Mouse (Mus musculus) brain, adult 2 months (tissue): Measurements from ENCODE around the gene Glra1.
"Not testable (repeated sequence)": the region's sequence is repeated elsewhere in the genome, so short reads cannot be mapped to it uniquely, and the experiment has no call there.

Source experiments
- DNase-seq: peaks from one replicate; pipeline ENCODE4 v3.0.0; 2011; ENCODE audit warnings: low read depth, low spot score

The Glra1 gene

GRCm38 (mm10) chr11:55607808-55608523, at the start of gene Glra1:
Glra1 (minus strand) TSS chr11:55608198.
- DNase-seq, result peak; percentile 39

DNA sequence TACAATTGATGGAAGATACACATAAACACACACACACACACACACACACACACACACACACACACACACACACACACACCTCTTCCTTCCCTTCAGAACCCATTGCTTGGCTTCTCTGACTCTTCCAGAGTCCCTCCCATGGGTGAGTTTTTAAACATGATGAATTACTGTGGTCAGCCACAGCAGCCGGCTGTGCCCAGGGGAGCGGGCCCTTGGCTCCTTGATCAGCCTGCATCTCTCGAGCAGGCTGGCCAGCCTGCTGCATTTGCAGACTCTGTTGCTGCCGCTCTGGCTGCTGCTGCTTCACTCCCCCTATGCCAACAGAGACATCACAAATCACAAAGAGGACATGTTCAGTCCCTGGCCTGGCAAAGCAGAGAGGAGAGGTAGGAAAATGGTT, 29.0 kb upstream of the Glra1 start:
- no peak for DNase-seq

DNA sequence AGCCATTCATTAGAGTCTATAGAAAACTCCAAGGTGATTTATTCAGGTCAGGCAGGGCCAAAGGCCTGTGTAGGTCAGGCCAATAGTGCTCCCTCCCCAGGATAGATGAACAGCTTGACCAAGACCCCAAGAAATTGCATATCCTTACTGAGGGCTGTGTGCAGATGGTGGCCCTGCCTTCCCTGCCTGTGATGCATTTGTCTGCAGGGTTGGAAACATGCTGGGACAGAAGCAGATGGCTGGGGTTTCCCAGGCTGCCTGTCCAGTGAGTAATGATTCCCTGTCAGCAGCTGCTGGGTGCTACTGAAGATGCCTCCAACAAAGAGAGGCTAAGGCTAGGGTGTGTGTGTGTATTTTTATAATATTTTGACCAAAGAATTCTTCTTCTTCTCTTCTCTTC, 25.9 kb upstream of the Glra1 start:
- peak; percentile 27 for DNase-seq

DNA sequence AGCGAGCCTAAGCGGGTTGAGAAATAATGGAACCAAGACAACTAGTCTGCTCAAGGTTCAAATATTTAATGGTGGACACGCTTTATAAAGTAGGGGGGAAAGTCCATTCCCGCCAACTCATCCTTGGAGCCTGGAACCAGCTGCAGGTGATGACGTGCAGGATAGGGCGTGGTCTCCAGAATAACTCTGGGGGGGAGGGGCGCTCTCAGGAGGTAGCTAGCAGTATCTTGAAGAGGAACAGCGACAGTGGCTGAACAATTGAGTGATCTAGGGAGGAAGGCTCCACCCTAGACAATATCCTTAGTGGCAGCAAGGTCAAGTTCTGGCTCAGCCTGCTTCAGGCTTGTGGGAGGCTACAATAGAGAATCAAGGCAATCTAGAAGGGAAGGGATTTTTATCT, 6.6 kb upstream of the Glra1 start:
- not testable (repeated sequence) for DNase-seq

DNA sequence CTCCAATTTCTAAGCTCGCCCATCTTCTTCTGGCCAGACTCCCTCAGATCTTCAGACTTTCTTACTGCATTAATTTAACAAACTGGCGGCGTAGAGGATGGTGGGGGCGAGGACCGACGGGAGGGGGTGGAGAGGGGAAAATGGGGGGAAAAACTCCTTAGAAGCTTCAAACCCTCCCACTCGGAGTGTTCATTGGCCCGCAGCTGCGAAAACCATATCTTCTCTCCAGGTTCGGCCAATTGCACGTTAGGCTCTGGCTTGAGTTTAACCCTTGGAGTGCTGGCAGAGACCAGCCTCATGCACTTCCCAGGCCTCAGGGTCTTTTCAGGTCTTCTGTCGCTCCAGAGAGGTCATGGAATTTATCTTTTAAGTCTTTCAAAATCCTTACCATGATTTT, 524 bp upstream of the Glra1 start:
- peak; percentile 73 for DNase-seq

- peak; percentile 70 for DNase-seq
These were observed 761 bp downstream of the Glra1 start for GRCm38 (mm10) chr11:55607066-55607807.

GRCm38 (mm10) chr11:55601447-55602065, 6.4 kb downstream of the Glra1 start:
- no peak for DNase-seq

DNA sequence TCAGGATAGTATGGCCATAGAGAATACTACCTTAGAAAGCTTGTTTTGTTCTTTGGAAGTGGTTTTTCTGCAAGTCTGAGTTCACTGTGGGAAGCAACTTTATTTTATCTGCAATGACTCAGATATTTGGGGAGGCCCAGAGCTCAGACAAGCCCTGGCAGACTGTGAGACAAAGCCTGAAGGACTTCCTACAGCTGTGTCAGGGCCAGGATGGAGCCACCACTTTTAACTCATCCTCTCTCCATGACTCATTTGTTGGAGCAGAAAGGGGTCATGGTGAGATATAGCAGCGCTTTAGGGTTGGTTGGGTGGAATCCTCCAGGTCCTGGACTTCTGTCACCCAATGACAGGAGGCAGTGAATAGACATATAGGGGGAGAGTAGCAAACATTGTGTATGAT, 12.3 kb downstream of the Glra1 start:
- peak; percentile 16 for DNase-seq

DNA sequence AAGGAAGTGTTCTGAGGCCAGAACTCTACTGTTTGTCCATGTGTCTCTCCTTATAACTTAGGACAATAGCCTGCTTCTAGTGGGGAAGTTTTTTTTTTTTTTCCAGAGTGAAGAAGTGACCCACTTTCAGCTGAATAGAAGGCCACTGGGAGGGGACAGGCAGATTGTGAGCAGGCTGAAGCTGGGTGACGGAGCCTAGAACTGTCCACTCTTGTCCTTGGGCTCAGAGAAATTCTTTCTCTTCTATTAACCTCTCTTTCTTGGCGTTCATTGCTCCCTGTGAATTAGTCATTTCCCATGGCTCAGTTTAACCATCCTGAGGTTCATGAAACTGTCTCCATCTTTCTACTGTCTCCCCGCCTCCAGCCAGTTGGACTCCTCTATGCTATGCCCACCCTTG, 13.6 kb downstream of the Glra1 start:
- DNase-seq, result no peak

GRCm38 (mm10) chr11:55591194-55591593, 16.8 kb downstream of the Glra1 start:
- no peak for DNase-seq

GRCm38 (mm10) chr11:55589376-55590167, 18.4 kb downstream of the Glra1 start:
- peak; percentile 40 for DNase-seq

GRCm38 (mm10) chr11:55574397-55574796, 33.6 kb downstream of the Glra1 start:
- peak; percentile 58 for DNase-seq

DNA sequence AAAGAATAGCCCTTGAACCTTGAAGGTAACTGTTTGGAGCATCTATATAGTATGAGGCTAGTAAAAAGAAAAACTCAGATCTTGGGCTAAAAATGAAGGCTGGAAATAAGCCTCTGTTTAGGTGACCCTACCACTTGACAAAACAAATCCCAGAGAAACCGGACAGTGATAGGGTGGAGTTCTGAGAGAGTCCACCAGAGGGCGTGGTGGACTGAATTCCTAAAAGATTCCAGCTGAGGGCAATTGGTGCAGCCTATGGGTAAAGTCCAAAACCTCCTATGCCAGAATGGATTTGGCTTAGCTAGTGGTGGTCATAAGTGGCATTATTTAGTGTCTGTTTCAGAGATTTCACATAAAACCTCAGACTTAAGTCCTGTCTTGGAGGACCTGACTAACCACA, 36.9 kb downstream of the Glra1 start:
- DNase-seq, result peak; percentile 45

- peak; percentile 26 for DNase-seq
These were observed 41.5 kb downstream of the Glra1 start for GRCm38 (mm10) chr11:55566309-55567099.

GRCm38 (mm10) chr11:55545690-55546089, 62.3 kb downstream of the Glra1 start:
- no peak for DNase-seq

GRCm38 (mm10) chr11:55542671-55543070, 65.3 kb downstream of the Glra1 start:
- no peak for DNase-seq

GRCm38 (mm10) chr11:55542128-55542527, 65.9 kb downstream of the Glra1 start:
- DNase-seq, result no peak

DNA sequence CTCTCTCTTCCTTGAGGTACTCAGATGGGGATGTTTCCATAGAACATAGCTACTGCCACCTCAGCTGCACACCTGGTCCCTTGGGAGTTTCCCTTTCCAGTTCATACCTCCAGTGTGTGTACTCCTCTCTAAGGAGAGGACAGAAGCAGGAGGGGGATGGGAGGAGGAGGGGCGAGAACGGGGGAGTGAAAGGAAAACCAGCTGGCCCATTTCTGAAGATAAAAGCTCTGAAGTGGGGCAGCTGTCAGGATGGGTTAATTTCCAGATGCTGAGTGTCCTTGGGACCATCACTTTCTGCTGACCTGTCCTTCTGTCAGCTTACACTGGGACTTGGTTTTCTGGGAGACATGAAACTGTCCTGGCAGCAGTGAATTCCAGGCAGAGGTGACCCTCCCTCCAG, 73.2 kb downstream of the Glra1 start:
- DNase-seq, result no peak

DNA sequence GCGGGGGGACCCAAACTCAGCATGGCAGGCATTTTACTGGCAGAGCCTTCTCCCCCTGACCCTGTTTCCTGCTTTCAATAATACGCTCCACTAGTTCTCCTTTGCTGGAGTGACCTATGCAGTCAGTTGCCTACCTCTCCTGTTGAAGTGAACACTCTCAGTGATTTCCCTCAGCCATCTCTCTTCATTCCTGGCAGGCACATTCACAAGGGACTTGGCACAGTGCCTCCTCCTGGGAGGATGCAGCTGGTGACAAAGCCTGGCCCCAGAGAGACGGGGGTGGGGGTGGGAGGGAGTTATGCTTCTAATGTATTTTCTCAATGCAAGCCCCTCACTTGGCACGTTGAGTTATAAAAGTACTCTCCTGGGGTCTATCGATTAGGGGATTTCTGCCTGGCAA, 74.6 kb downstream of the Glra1 start:
- DNase-seq, result peak; percentile 93

DNA sequence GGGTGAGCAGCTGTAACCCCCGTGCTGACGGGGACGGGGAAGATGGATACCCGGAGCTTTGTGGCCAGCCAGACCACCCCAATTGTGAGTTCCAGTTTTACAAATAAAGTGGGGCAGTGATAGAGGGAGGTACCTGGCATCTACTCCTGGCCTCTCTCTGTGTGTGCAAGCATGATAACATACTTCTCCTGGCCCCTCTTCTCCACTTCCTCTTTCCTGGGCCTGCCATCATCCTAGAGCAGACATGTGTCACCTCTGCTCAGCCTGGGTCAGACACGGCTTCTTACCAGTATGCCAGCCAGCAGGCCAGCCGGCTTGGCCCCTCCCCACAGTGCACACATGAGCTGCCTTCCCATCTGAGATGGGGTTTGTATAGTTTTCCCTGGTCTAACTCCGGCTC, 77.3 kb downstream of the Glra1 start:
- DNase-seq, result no peak
